Mouse (Mus musculus) G1E (cell line): ENCODE data around the gene Plekho1.

Experiments
- CTCF ChIP-seq: IDR thresholded peaks from 2 replicates; pipeline ENCODE4 v1.5.1; 2012; ENCODE audit warnings: low read depth, low read length, inconsistent platforms, mixed read lengths
- GATA1 ChIP-seq: IDR thresholded peaks from 2 replicates; pipeline ENCODE4 v1.6.1; 2012; ENCODE audit warnings: borderline replicate concordance, low read length, inconsistent platforms, mixed read lengths
- GATA2 ChIP-seq: IDR thresholded peaks from 2 replicates; pipeline ENCODE4 v1.6.1; 2012; ENCODE audit warnings: low read depth, low read length, inconsistent platforms, borderline replicate concordance
- POLR2AphosphoS5 ChIP-seq: IDR thresholded peaks from 2 replicates; pipeline ENCODE4 v1.6.1; 2012; ENCODE audit warnings: low read depth, low read length, inconsistent platforms; ENCODE audit not compliant: insufficient replicate concordance
- TAL1 ChIP-seq: conservative IDR thresholded peaks from 2 replicates; pipeline ENCODE4 v1.6.1; 2012; ENCODE audit warnings: low read depth, low read length, inconsistent platforms, mixed read lengths

GRCm38 (mm10) chr3:95986984-95987383, 8.8 kb downstream of the Plekho1 start:
- TF ChIP-seq CTCF (no peak), GATA2 (no peak), GATA1 (no peak), TAL1 (no peak), POLR2AphosphoS5 (no peak)
